Mouse (Mus musculus): ENCODE data around the gene Siglece. TPM values are rescaled to one million over a fixed set of nuclear protein-coding genes. Genes with fewer than 3 reads are reported as not detected.
"Not testable (repeated sequence)": the region's sequence is repeated elsewhere in the genome, so short reads cannot be mapped to it uniquely, and the experiment has no call there.

The Siglece gene
- 0.39 and 0.95 TPM in 2 replicates for polyA plus RNA-seq (2014; fragmentation: Nextera tagmentation; extraction: Ambion mirVana)

GRCm38 (mm10) chr7:43660002-43660401, at the start of gene Siglece:
Gene Siglece (minus strand): TSS chr7:43660161.
- H3K9me3 ChIP-seq (ENCODE audit: control insufficient read depth, low read length): no peaks in the 10 kb centered on the region
- H3K36me3 ChIP-seq (ENCODE audit: control insufficient read depth, insufficient read depth, low read length): no peaks in the 10 kb centered on the region
- no peak within 1 kb of the TSS for H3K27ac ChIP-seq (ENCODE audit: low read depth, low read length)
- 83% methylated on average over 1 of the region's 1 CpGs for WGBS
- H3K27me3 ChIP-seq (ENCODE audit: control insufficient read depth, insufficient read depth, low read length): no peaks in the 10 kb centered on the region
- no peaks in the 10 kb centered on the region for H3K4me1 ChIP-seq (ENCODE audit: control insufficient read depth, insufficient read depth, low read length)
- H3K4me2 ChIP-seq (replicated peaks; ENCODE audit: low read depth, low read length): no peak within 1 kb of the TSS
- H3K4me3 ChIP-seq (ENCODE audit: low read length): no peak within 1 kb of the TSS
- no peak for ATAC-seq (ENCODE audit: low FRiP score, low TSS enrichment)
- no peak within 1 kb of the TSS for H3K9ac ChIP-seq (ENCODE audit: low read depth, low read length)

- no peak within 1 kb of the TSS for H3K4me2 ChIP-seq (replicated peaks; ENCODE audit: low read depth, low read length)
- H3K27me3 ChIP-seq (ENCODE audit: control insufficient read depth, insufficient read depth, low read length): no peaks in the 10 kb centered on the region
- H3K27ac ChIP-seq (ENCODE audit: low read depth, low read length): no peak within 1 kb of the TSS
- H3K4me3 ChIP-seq (ENCODE audit: low read length): no peak within 1 kb of the TSS
- ATAC-seq (ENCODE audit: low FRiP score, low TSS enrichment): no peak
- no peaks in the 10 kb centered on the region for H3K4me1 ChIP-seq (ENCODE audit: control insufficient read depth, insufficient read depth, low read length)
- H3K9ac ChIP-seq (ENCODE audit: low read depth, low read length): no peak within 1 kb of the TSS
- H3K36me3 ChIP-seq (ENCODE audit: control insufficient read depth, insufficient read depth, low read length): no peaks in the 10 kb centered on the region
- H3K9me3 ChIP-seq (ENCODE audit: control insufficient read depth, low read length): no peaks in the 10 kb centered on the region
Observed at GRCm38 (mm10) chr7:43690118-43690517, 30.2 kb upstream of the Siglece start, which contains the start of gene Klk14. Gene Klk14 (plus strand): TSS chr7:43690418.

GRCm38 (mm10) chr7:43685088-43685487, 25.1 kb upstream of the Siglece start:
- no peak for ATAC-seq (ENCODE audit: low FRiP score, low TSS enrichment)
- Histone ChIP-seq H3K27me3 (ENCODE audit: control insufficient read depth, insufficient read depth, low read length) (no peaks in the 10 kb centered on the region), H3K4me2 (replicated peaks; ENCODE audit: low read depth, low read length) (no peak overlapping the region), H3K36me3 (ENCODE audit: control insufficient read depth, insufficient read depth, low read length) (no peaks in the 10 kb centered on the region), H3K27ac (ENCODE audit: low read depth, low read length) (no peak overlapping the region), H3K9ac (ENCODE audit: low read depth, low read length) (no peak overlapping the region), H3K9me3 (ENCODE audit: control insufficient read depth, low read length) (no peaks in the 10 kb centered on the region), H3K4me1 (ENCODE audit: control insufficient read depth, insufficient read depth, low read length) (no peaks in the 10 kb centered on the region), H3K4me3 (ENCODE audit: low read length) (no peak overlapping the region)
- WGBS: 58% methylated on average over 7 of the region's 7 CpGs

- WGBS: 10% methylated on average over 1 of the region's 1 CpGs
Observed at GRCm38 (mm10) chr7:43682511-43682910, 22.6 kb upstream of the Siglece start.

GRCm38 (mm10) chr7:43680960-43681359, 21.0 kb upstream of the Siglece start:
- no peak for ATAC-seq (ENCODE audit: low FRiP score, low TSS enrichment)
- H3K9me3 ChIP-seq (ENCODE audit: control insufficient read depth, low read length): 0 out of 2 replicates have a peak, but pooled peaks cover 4% of the 10 kb centered on the region
- H3K36me3 ChIP-seq (ENCODE audit: control insufficient read depth, insufficient read depth, low read length): peaks cover 24% of the 10 kb centered on the region
- no peaks in the 10 kb centered on the region for H3K4me1 ChIP-seq (ENCODE audit: control insufficient read depth, insufficient read depth, low read length)
- WGBS: 20% methylated on average over 5 of the region's 5 CpGs
- no peak overlapping the region for H3K4me3 ChIP-seq (ENCODE audit: low read length)
- H3K9ac ChIP-seq (ENCODE audit: low read depth, low read length): no peak overlapping the region
- H3K27me3 ChIP-seq (ENCODE audit: control insufficient read depth, insufficient read depth, low read length): no peaks in the 10 kb centered on the region
- no peak overlapping the region for H3K4me2 ChIP-seq (replicated peaks; ENCODE audit: low read depth, low read length)
- no peak overlapping the region for H3K27ac ChIP-seq (ENCODE audit: low read depth, low read length)

More at GRCm38 (mm10) chr7:43682511-43682910, 22.6 kb upstream of the Siglece start:
- H3K4me3 ChIP-seq (ENCODE audit: low read length); H3K27me3 ChIP-seq (ENCODE audit: control insufficient read depth, insufficient read depth, low read length); H3K4me2 ChIP-seq (replicated peaks; ENCODE audit: low read depth, low read length); H3K9me3 ChIP-seq (ENCODE audit: control insufficient read depth, low read length); H3K9ac ChIP-seq (ENCODE audit: low read depth, low read length); H3K36me3 ChIP-seq (ENCODE audit: control insufficient read depth, insufficient read depth, low read length); H3K27ac ChIP-seq (ENCODE audit: low read depth, low read length); H3K4me1 ChIP-seq (ENCODE audit: control insufficient read depth, insufficient read depth, low read length); ATAC-seq (ENCODE audit: low FRiP score, low TSS enrichment): not testable (repeated sequence)

GRCm38 (mm10) chr7:43678517-43678916, 18.6 kb upstream of the Siglece start:
- peaks cover 36% of the 10 kb centered on the region for H3K36me3 ChIP-seq (ENCODE audit: control insufficient read depth, insufficient read depth, low read length)
- no peak overlapping the region for H3K9ac ChIP-seq (ENCODE audit: low read depth, low read length)
- H3K4me2 ChIP-seq (replicated peaks; ENCODE audit: low read depth, low read length): no peak overlapping the region
- H3K4me1 ChIP-seq (ENCODE audit: control insufficient read depth, insufficient read depth, low read length): no peaks in the 10 kb centered on the region
- H3K27me3 ChIP-seq (ENCODE audit: control insufficient read depth, insufficient read depth, low read length): no peaks in the 10 kb centered on the region
- ATAC-seq (ENCODE audit: low FRiP score, low TSS enrichment): no peak
- no peak overlapping the region for H3K27ac ChIP-seq (ENCODE audit: low read depth, low read length)
- H3K9me3 ChIP-seq (ENCODE audit: control insufficient read depth, low read length): 0 out of 2 replicates have a peak, but pooled peaks cover 9% of the 10 kb centered on the region
- no peak overlapping the region for H3K4me3 ChIP-seq (ENCODE audit: low read length)

- peaks cover 36% of the 10 kb centered on the region for H3K36me3 ChIP-seq (ENCODE audit: control insufficient read depth, insufficient read depth, low read length)
- peaks cover 6% of the 10 kb centered on the region; the same call in 1 of the 2 replicates for H3K4me1 ChIP-seq (ENCODE audit: control insufficient read depth, insufficient read depth, low read length)
- 0 out of 2 replicates have a peak, but pooled peaks cover 9% of the 10 kb centered on the region for H3K9me3 ChIP-seq (ENCODE audit: control insufficient read depth, low read length)
- H3K9ac ChIP-seq (ENCODE audit: low read depth, low read length): no peak overlapping the region
- 91% methylated on average over 32 of the region's 32 CpGs for WGBS
- no peaks in the 10 kb centered on the region for H3K27me3 ChIP-seq (ENCODE audit: control insufficient read depth, insufficient read depth, low read length)
- no peak overlapping the region for H3K4me3 ChIP-seq (ENCODE audit: low read length)
- no peak for ATAC-seq (ENCODE audit: low FRiP score, low TSS enrichment)
- H3K27ac ChIP-seq (ENCODE audit: low read depth, low read length): no peak overlapping the region
- H3K4me2 ChIP-seq (replicated peaks; ENCODE audit: low read depth, low read length): no peak overlapping the region
Observed at GRCm38 (mm10) chr7:43675091-43675490, 15.1 kb upstream of the Siglece start.

- Histone ChIP-seq H3K27me3 (ENCODE audit: control insufficient read depth, insufficient read depth, low read length) (no peaks in the 10 kb centered on the region), H3K9me3 (ENCODE audit: control insufficient read depth, low read length) (0 out of 2 replicates have a peak, but pooled peaks cover 9% of the 10 kb centered on the region), H3K27ac (ENCODE audit: low read depth, low read length) (peak overlapping the region; percentile 20; the same call in 1 of the 2 replicates), H3K9ac (ENCODE audit: low read depth, low read length) (peak overlapping the region; percentile 81), H3K4me2 (replicated peaks; ENCODE audit: low read depth, low read length) (peak overlapping the region; percentile 59), H3K4me3 (ENCODE audit: low read length) (peak overlapping the region; percentile 80), H3K36me3 (ENCODE audit: control insufficient read depth, insufficient read depth, low read length) (peaks cover 30% of the 10 kb centered on the region), H3K4me1 (ENCODE audit: control insufficient read depth, insufficient read depth, low read length) (peaks cover 6% of the 10 kb centered on the region; the same call in 1 of the 2 replicates)
- ATAC-seq (ENCODE audit: low FRiP score, low TSS enrichment): peak; percentile 20; the same call in 1 of the 2 replicates
- 10% methylated on average over 10 of the region's 10 CpGs for WGBS
Observed at GRCm38 (mm10) chr7:43672581-43673260, 12.8 kb upstream of the Siglece start.

Data from kidney, embryonic 14.5 days (tissue).